In the genomic region with DNA sequence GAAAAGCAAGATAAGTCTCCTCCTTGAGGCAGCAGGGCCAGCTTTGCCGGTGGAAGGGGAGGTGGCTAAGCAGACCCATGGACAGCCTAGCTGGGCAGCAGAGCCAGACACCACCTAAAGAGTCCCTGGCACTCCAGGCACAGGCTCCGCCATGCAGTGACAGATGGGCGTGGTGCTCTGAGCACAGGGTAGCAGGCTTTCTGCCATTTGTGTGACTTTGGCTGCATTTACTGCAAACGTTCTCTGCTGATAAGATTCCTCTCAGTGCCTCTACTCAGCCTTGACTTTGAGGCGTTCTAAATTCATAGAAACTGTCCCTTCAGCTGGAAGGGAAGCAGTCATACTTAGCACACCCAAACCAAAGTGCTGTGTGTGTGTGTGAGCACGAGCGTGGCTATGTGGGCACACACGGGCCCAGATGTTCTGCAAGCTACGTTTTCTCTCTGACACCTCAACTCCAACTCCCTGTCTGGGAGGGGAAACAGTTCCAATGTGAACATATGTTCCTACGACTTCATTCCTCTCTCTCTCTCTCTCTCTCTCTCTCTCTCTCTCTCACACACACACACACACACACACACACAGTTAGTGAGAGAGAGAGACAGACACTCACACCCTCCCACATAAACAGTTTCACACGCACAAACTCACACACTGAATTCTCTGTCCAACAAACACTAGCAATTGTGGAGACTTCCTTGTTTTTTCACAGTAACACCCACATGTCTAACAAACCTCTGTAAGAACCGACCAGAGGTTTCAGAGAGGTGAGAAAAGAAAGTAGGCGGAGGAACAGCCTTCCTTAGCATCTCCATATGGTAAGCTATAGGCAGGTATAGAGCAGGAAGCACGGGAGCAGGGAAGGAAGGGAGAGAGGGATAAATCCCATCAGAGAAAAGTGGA, we compare ENCODE assay signal across 12 mouse cellular contexts. TPM values are rescaled to one million over a fixed set of nuclear protein-coding genes. Genes with fewer than 3 reads are reported as not detected.
DNase-seq lines count a peak whose midpoint lies in the region; ATAC-seq and TF ChIP-seq lines count a peak whose summit lies in the region.
"Had no signal": no experiment of that assay in that cellular context is flagged by ENCODE, and none has a peak within 500 bp of the region (broad histone marks: within the 10 kb centered on the region; RNA-seq: fewer than 3 reads in every experiment).

No protein-coding gene starts in this region.

- no peak for TF ChIP-seq POLR2A in limb, embryonic 14.5 days (IDR thresholded peaks at IDR 0.05; ENCODE audit: borderline replicate concordance, extremely low read depth, insufficient read depth, insufficient read length)

- H3K27me3 ChIP-seq in heart, embryonic 10.5 days (ENCODE audit: insufficient read depth, poor library complexity, severe bottlenecking) = no peaks in the 10 kb centered on the region
- no peaks in the 10 kb centered on the region for H3K27me3 ChIP-seq in limb, embryonic 14.5 days (ENCODE audit: control insufficient read depth, insufficient read depth, low read length)
- no peaks in the 10 kb centered on the region for H3K27me3 ChIP-seq in lung, postnatal 0 days (replicated peaks; ENCODE audit: insufficient read depth, low read length)
- H3K27me3 ChIP-seq: forebrain, embryonic 13.5 days had no signal

- H3K9ac ChIP-seq in limb, embryonic 14.5 days (ENCODE audit: low read depth, low read length, severe bottlenecking) = no peak overlapping the region
- no peak overlapping the region for H3K9ac ChIP-seq in lung, postnatal 0 days (replicated peaks; ENCODE audit: low read depth)
- H3K9ac ChIP-seq: forebrain, embryonic 13.5 days; liver, embryonic 14.5 days had no signal

- H3K36me3 ChIP-seq in heart, embryonic 10.5 days = peaks cover 84% of the 10 kb centered on the region
- peaks cover 72% of the 10 kb centered on the region for H3K36me3 ChIP-seq in limb, embryonic 14.5 days (ENCODE audit: control insufficient read depth, insufficient read depth, low read length)
- H3K36me3 ChIP-seq in lung, postnatal 0 days (ENCODE audit: insufficient read depth, low read length) = no peaks in the 10 kb centered on the region

- 70% methylated on average over 14 of the region's 14 CpGs for WGBS in heart, embryonic 10.5 days
- 79% methylated on average over 14 of the region's 14 CpGs for WGBS in limb, embryonic 14.5 days
- 74% methylated on average over 14 of the region's 14 CpGs for WGBS in lung, postnatal 0 days

- H3K9me3 ChIP-seq in heart, embryonic 10.5 days = no peaks in the 10 kb centered on the region
- H3K9me3 ChIP-seq in limb, embryonic 14.5 days (ENCODE audit: control insufficient read depth, low read length) = no peaks in the 10 kb centered on the region
- H3K9me3 ChIP-seq in lung, postnatal 0 days (ENCODE audit: low read length) = no peaks in the 10 kb centered on the region
- H3K9me3 ChIP-seq: forebrain, embryonic 13.5 days had no signal

- TF ChIP-seq EP300 in lung, postnatal 0 days (IDR thresholded peaks at IDR 0.05) = no peak

- 0 out of 2 replicates have a peak, but pooled peaks have one; percentile 1 for ATAC-seq in limb, embryonic 14.5 days (ENCODE audit: low FRiP score, low read depth)
- no peak for ATAC-seq in lung, postnatal 0 days
- ATAC-seq: forebrain, embryonic 13.5 days had no signal

- no peak overlapping the region for H3K27ac ChIP-seq in left cerebral cortex, adult 2 months
- peak overlapping the region; percentile 80 for H3K27ac ChIP-seq in heart, embryonic 10.5 days
- no peak overlapping the region for H3K27ac ChIP-seq in limb, embryonic 14.5 days (replicated peaks; ENCODE audit: low read depth, low read length)
- H3K27ac ChIP-seq in lung, postnatal 0 days (ENCODE audit: low read length) = no peak overlapping the region
- H3K27ac ChIP-seq: forebrain, embryonic 13.5 days; liver, embryonic 14.5 days had no signal

- no peak for TF ChIP-seq CTCF in left cerebral cortex, adult 2 months (IDR thresholded peaks at IDR 0.05)
- no peak for TF ChIP-seq CTCF in lung, postnatal 0 days (IDR thresholded peaks at IDR 0.05)

- peak; percentile 14 for DNase-seq in left cerebral cortex, adult 11 months (ENCODE audit: low spot score)
- DNase-seq in left cerebral cortex, adult 2 months (ENCODE audit: extremely low spot score in 1 of 2, low spot score in 2 of 2) = no peak
- DNase-seq in cerebellum, postnatal 10 days = peak; percentile 82 to 93
- DNase-seq in heart, embryonic 10.5 days (ENCODE audit: low spot score) = no peak
- no peak for DNase-seq in limb, embryonic 14.5 days (ENCODE audit: low spot score)
- no peak for DNase-seq in MN1 (ENCODE audit: low spot score)
- DNase-seq in lung, postnatal 0 days (ENCODE audit: low spot score) = no peak
- DNase-seq: embryo, embryonic 11 days; kidney, postnatal 25 days had no signal

- intact Hi-C loops in left cerebral cortex, adult 2 months (cut with DNase I) = no loop called here

- no peak overlapping the region for H3K4me2 ChIP-seq in limb, embryonic 14.5 days (replicated peaks; ENCODE audit: low read depth, low read length, severe bottlenecking)
- no peak overlapping the region for H3K4me2 ChIP-seq in lung, postnatal 0 days (replicated peaks; ENCODE audit: low read depth, low read length)
- H3K4me2 ChIP-seq: forebrain, embryonic 13.5 days; midbrain, embryonic 11.5 days had no signal

- H3K4me3 ChIP-seq in left cerebral cortex, adult 2 months = no peak overlapping the region
- H3K4me3 ChIP-seq in heart, embryonic 10.5 days = 0 out of 2 replicates have a peak overlapping the region, but pooled peaks have one; percentile 7
- no peak overlapping the region for H3K4me3 ChIP-seq in limb, embryonic 14.5 days (replicated peaks; ENCODE audit: low read length)
- H3K4me3 ChIP-seq in lung, postnatal 0 days (ENCODE audit: low read depth, low read length) = no peak overlapping the region
- H3K4me3 ChIP-seq: forebrain, embryonic 13.5 days had no signal

- H3K4me1 ChIP-seq in heart, embryonic 10.5 days = peaks cover 64% of the 10 kb centered on the region
- H3K4me1 ChIP-seq in limb, embryonic 14.5 days (ENCODE audit: control insufficient read depth, insufficient read depth, low read length) = peaks cover 4% of the 10 kb centered on the region
- no peaks in the 10 kb centered on the region for H3K4me1 ChIP-seq in lung, postnatal 0 days (ENCODE audit: insufficient read depth, low read depth, low read length)

RNA-seq across cellular contexts. Expression of a gene that starts 7.1 kb away (rescaled TPM):
- total RNA-seq in left cerebral cortex, adult 2 months (2021) = 1 to 10 TPM; 2.6 to 2.7 TPM
- 56.7 and 78.7 TPM in 2 replicates for polyA plus RNA-seq in heart, embryonic 10.5 days (2016; fragmentation: Nextera tagmentation; extraction: Ambion mirVana)
- 39.7 and 40.1 TPM in 2 replicates for polyA plus RNA-seq in limb, embryonic 14.5 days (2012; rRNA removed)
- polyA plus RNA-seq in limb, embryonic 14.5 days (2014; fragmentation: Nextera tagmentation; extraction: Ambion mirVana) = 64.7 and 66.9 TPM in 2 replicates
- 4.2 and 4.3 TPM in 2 replicates for polyA plus RNA-seq in lung, postnatal 0 days (2015; fragmentation: Nextera tagmentation; extraction: Ambion mirVana)

RNA-seq across cellular contexts. Expression of a gene that starts 47.0 kb away (rescaled TPM):
- 10 to 100 TPM; 56.2 to 57.5 TPM for total RNA-seq in left cerebral cortex, adult 2 months (2021)
- 33.4 and 38.8 TPM in 2 replicates for polyA plus RNA-seq in heart, embryonic 10.5 days (2016; fragmentation: Nextera tagmentation; extraction: Ambion mirVana)
- polyA plus RNA-seq in limb, embryonic 14.5 days (2012; rRNA removed) = 47.2 and 48.8 TPM in 2 replicates
- polyA plus RNA-seq in limb, embryonic 14.5 days (2014; fragmentation: Nextera tagmentation; extraction: Ambion mirVana) = 44.9 and 47.6 TPM in 2 replicates
- 37.7 and 40.4 TPM in 2 replicates for polyA plus RNA-seq in lung, postnatal 0 days (2015; fragmentation: Nextera tagmentation; extraction: Ambion mirVana)

RNA-seq across cellular contexts. Expression of a gene that starts 54.0 kb away (rescaled TPM):
- 10 to 100 TPM; 14.4 to 16.8 TPM for total RNA-seq in left cerebral cortex, adult 2 months (2021)
- 4.4 and 8.5 TPM in 2 replicates for polyA plus RNA-seq in heart, embryonic 10.5 days (2016; fragmentation: Nextera tagmentation; extraction: Ambion mirVana)
- 15.0 and 18.3 TPM in 2 replicates for polyA plus RNA-seq in limb, embryonic 14.5 days (2012; rRNA removed)
- 7.6 and 7.8 TPM in 2 replicates for polyA plus RNA-seq in limb, embryonic 14.5 days (2014; fragmentation: Nextera tagmentation; extraction: Ambion mirVana)
- polyA plus RNA-seq in lung, postnatal 0 days (2015; fragmentation: Nextera tagmentation; extraction: Ambion mirVana) = 7.8 and 7.9 TPM in 2 replicates

Comparison
In these comparisons a context has a peak if more than half of its experiments do, and no peak if none do; other contexts are left out.
1. DNase-seq: peak in left cerebral cortex, adult 11 months (single experiment) and cerebellum, postnatal 10 days (2 of 2); none in left cerebral cortex, adult 2 months (0 of 2), heart, embryonic 10.5 days (single experiment), limb, embryonic 14.5 days (single experiment), MN1 (single experiment) and lung, postnatal 0 days (single experiment).